Mouse (Mus musculus): ENCODE data around the gene Fbxl3.

Gene Fbxl3

DNA sequence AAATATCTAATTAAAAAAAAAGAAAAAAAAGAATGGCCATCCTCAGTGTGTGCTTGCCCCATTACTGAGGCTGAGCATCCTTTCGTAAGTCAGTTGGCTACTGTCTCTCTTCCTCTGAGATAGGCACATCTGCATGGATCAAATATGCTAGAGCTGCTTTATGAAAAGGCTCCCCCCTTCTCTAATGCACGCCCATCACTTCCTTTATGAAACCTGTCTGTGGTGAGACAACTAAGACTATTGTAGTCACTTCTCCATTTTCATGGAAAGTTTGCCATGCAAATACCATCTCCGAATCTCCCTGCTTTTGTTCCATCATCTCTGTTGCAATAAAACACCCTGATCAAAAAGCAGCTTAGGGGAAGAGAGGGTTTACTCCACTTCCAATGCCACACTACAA, 62.4 kb downstream of the Fbxl3 start:
- DNase-seq (ENCODE audit: low read depth) = no peak

GRCm38 (mm10) chr14:103034076-103034475, 65.3 kb downstream of the Fbxl3 start:
- no peak for DNase-seq (ENCODE audit: low read depth)

DNA sequence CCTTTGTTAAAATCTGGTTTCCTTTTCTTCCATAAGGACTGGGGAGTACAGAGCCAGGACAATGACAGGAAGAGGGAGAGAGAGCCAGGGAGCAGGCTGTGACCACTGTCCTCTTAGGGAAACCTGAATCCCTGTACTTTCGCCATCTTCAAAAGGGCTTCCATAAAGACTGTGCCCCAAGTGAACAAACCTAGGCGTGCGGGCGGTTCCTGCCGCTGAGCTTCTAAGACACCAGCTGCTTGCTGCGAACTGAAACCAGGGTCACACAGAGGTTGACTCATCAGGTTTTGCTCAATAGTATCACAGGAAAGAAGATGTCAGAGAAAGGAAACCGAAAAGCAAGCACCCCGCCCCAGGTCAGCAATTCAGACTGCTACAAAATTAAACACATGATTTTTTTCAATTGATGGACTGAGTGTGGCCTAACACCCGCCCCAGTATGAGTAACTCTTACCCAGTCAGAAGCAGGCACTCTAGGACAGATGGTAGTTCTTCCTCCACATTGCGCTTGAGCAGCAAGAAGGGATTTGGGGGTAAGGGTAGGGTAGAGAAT, 66.0 kb downstream of the Fbxl3 start:
- DNase-seq (ENCODE audit: low read depth) = peak; percentile 52

Measured in c-Kit-positive CD71-negative TER-119-negative erythroid progenitor cells, embryonic 14.5 days (primary cell).